Mouse (Mus musculus) macrophage (primary cell): ENCODE measurements around the gene Pakap. TPM values are rescaled to one million over a fixed set of nuclear protein-coding genes. Genes with fewer than 3 reads are reported as not detected.

Source experiments
- H3K27ac ChIP-seq: fragments of 350-480 bp; formaldehyde crosslinking; 2 replicates; pipeline ENCODE4 v1.9.0; 2021
- H3K36me3 ChIP-seq: fragments of 350-480 bp; formaldehyde crosslinking; 2 replicates; pipeline ENCODE4 v1.9.0; 2021; ENCODE audit errors: inconsistent target
- H3K4me3 ChIP-seq: fragments of 350-480 bp; formaldehyde crosslinking; 2 replicates; pipeline ENCODE4 v1.9.0; 2021; ENCODE audit errors: inconsistent target
- H3K79me2 ChIP-seq: fragments of 350-480 bp; formaldehyde crosslinking; 2 replicates; pipeline ENCODE4 v1.9.0; 2021; ENCODE audit errors: inconsistent target
- WGBS: methylation state at CpG from one replicate; pipeline ENCODE4 v1.1.7; 2026; ENCODE audit warnings: inconsistent platforms; ENCODE audit not compliant: missing documents; 5-methylcytosine and 5-hydroxymethylcytosine counted together
- polyA plus RNA-seq: library from polyadenylated mRNA; stranded (reverse); fragments of 250-400 nt; gene quantifications from 3 replicates; pipeline ENCODE4 v1.2.4, GENCODE M21; 2018; ENCODE audit warnings: inconsistent platforms

Gene Pakap
- polyA plus RNA-seq, 1 experiment from 2014 or later, result not detected

GRCm38 (mm10) chr4:57852461-57853040, 284.6 kb downstream of the Pakap start:
- H3K79me2 ChIP-seq, result no peaks in the 10 kb centered on the region
- H3K27ac ChIP-seq, result no peak overlapping the region
- 96% methylated on average over 9 of the region's 9 CpGs for WGBS
- no peak overlapping the region for H3K4me3 ChIP-seq
- no peaks in the 10 kb centered on the region for H3K36me3 ChIP-seq

DNA sequence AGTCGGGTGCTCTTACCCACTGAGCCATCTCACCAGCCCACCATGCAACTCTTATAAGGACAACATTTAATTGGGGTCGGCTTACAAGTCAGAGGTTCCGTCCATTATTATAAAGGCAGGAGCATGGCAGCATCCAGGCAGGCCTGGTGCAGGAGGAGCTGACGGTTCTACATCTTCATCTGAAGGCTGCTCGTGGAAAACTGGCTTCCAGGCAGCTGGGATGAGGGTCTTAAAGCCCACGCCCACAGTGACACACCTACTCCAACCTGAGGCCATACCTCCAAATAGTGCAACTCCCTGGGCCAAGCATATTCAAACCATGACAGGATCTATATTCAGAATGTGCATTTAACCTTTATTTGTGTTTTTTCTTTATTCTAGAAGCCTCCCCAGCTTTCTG, 286.2 kb downstream of the Pakap start:
- H3K79me2 ChIP-seq, result no peaks in the 10 kb centered on the region

GRCm38 (mm10) chr4:57855281-57855941, 287.4 kb downstream of the Pakap start:
- 82% methylated on average over 18 of the region's 18 CpGs for WGBS
- Histone ChIP-seq H3K4me3 (no peak overlapping the region), H3K27ac (no peak overlapping the region), H3K79me2 (no peaks in the 10 kb centered on the region), H3K36me3 (no peaks in the 10 kb centered on the region)

More for the DNA sequence above, 286.2 kb downstream of the Pakap start:
- WGBS, result 91% methylated on average over 6 of the region's 6 CpGs
- H3K27ac ChIP-seq, result no peak overlapping the region
- no peaks in the 10 kb centered on the region for H3K36me3 ChIP-seq
- no peak overlapping the region for H3K4me3 ChIP-seq

- WGBS, result 98% methylated on average over 10 of the region's 10 CpGs
- H3K79me2 ChIP-seq, result no peaks in the 10 kb centered on the region
- no peak overlapping the region for H3K27ac ChIP-seq
- H3K36me3 ChIP-seq, result no peaks in the 10 kb centered on the region
- H3K4me3 ChIP-seq, result no peak overlapping the region
Observed at GRCm38 (mm10) chr4:57856673-57857072, 288.7 kb downstream of the Pakap start.

DNA sequence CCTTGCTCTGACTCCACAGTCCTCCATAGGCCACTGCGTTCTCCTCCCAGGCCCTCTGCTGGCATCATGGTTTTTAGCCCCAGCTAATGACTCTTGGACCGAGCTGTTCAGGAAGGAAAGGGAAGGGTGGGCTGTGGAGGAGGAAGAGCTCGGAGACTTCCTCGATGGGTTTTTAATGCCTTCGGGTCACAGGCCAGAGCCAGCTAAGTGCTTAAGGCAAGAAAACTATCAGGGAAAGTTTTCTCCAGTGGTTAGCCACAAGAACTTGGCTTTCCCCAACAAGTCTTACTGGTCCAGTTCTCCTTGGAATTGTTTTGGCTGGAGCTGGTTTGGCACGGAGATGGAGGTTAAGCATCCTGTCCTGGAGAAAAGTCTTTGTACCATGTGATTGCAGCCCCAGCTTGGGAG, 292.2 kb downstream of the Pakap start:
- H3K79me2 ChIP-seq, result no peaks in the 10 kb centered on the region
- no peak overlapping the region for H3K27ac ChIP-seq
- no peaks in the 10 kb centered on the region for H3K36me3 ChIP-seq
- H3K4me3 ChIP-seq, result no peak overlapping the region
- 37% methylated on average over 6 of the region's 6 CpGs for WGBS

DNA sequence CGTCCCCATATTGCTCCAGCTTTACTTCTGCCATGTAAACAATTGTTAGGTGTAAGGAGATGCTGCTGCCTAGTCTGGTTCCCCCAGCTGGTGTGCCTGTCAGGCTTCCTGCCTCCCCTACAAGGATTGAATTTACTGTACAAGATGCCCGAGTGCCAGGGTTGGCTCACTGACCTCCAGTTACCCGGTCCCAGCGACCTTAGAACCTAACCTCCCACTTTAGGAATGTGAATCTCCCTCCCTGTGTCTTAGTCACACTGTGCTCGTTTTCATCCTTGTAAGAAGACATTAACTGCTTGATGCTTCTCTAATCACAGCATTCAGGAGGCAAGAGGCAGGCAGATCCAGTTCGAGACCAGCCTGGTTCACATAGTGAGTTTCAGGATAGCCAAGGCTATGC, 293.2 kb downstream of the Pakap start:
- Histone ChIP-seq H3K27ac (no peak overlapping the region), H3K79me2 (no peaks in the 10 kb centered on the region), H3K36me3 (no peaks in the 10 kb centered on the region), H3K4me3 (no peak overlapping the region)
- 65% methylated on average over 6 of the region's 6 CpGs for WGBS

DNA sequence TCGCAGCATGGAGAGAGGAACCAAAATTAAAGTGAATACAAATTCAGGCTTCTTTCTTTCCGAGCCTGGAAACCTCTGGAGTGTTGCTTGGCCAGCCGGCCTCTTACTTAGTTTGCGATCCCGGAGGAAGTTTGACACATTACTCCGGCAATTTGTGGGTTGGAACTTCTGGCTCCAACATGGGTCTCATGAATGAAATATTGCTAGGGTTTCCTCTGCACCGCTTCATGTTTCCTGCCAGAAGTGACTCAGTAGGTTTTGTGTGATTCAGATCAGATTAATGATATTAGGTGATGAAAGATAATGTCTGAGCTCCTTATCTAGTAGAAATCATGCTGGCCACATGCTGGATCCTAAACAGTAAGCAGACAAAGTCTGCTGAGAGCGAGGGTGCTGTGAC, 293.9 kb downstream of the Pakap start:
- Histone ChIP-seq H3K27ac (no peak overlapping the region), H3K79me2 (no peaks in the 10 kb centered on the region), H3K36me3 (no peaks in the 10 kb centered on the region), H3K4me3 (no peak overlapping the region)
- WGBS, result 9% methylated on average over 8 of the region's 8 CpGs

DNA sequence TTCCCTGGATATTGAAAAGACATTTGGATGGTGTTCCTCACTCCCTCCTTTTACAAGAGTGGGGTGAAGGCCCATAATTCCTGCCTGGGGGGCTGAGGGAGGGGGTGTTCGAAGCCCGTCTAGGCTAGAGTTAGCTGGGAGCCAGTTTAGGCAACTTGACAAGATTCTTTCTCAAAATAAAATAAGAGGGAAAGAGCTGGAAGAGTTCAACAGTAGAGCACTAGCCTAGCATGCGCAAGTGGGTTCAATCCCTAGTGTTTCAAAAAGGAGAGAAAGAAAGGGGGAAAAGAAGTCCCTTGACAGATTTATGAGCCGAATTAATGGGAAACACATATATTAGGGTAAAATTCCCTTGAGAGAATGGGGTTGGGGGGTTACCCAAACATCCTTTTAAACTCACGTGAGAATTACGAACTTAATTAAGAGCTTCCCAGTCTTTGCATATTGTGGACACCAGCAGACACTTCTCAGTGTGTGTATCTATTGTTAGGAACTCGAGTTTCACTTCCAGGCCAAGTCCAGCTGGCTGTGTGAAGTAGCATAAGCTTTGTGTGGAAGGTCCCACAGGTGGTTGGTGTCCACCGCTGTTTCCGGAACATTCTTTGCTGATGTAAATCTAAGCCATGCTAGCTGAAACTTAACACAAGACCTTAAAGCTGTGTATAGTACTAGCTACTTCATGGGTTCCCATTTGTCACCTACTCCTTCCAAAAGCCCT, 294.4 kb downstream of the Pakap start:
- WGBS, result 48% methylated on average over 9 of the region's 9 CpGs
- H3K79me2 ChIP-seq, result no peaks in the 10 kb centered on the region
- no peaks in the 10 kb centered on the region for H3K36me3 ChIP-seq

GRCm38 (mm10) chr4:57866088-57866487, 298.1 kb downstream of the Pakap start:
- 0% methylated on average over 2 of the region's 2 CpGs for WGBS
- Histone ChIP-seq H3K27ac (no peak overlapping the region), H3K79me2 (no peaks in the 10 kb centered on the region), H3K36me3 (no peaks in the 10 kb centered on the region), H3K4me3 (no peak overlapping the region)

More for the DNA sequence above, 294.4 kb downstream of the Pakap start:
- no peak overlapping the region for H3K4me3 ChIP-seq
- no peak overlapping the region for H3K27ac ChIP-seq

GRCm38 (mm10) chr4:57866990-57867389, 299.0 kb downstream of the Pakap start:
- Histone ChIP-seq H3K4me3 (no peak overlapping the region), H3K79me2 (no peaks in the 10 kb centered on the region), H3K36me3 (no peaks in the 10 kb centered on the region), H3K27ac (no peak overlapping the region)
- WGBS, result 70% methylated on average over 9 of the region's 9 CpGs

- no peak overlapping the region for H3K27ac ChIP-seq
- no peaks in the 10 kb centered on the region for H3K36me3 ChIP-seq
- H3K4me3 ChIP-seq, result no peak overlapping the region
- H3K79me2 ChIP-seq, result no peaks in the 10 kb centered on the region
- 8% methylated on average over 7 of the region's 10 CpGs for WGBS
Observed at GRCm38 (mm10) chr4:57867454-57867853, 299.5 kb downstream of the Pakap start.

DNA sequence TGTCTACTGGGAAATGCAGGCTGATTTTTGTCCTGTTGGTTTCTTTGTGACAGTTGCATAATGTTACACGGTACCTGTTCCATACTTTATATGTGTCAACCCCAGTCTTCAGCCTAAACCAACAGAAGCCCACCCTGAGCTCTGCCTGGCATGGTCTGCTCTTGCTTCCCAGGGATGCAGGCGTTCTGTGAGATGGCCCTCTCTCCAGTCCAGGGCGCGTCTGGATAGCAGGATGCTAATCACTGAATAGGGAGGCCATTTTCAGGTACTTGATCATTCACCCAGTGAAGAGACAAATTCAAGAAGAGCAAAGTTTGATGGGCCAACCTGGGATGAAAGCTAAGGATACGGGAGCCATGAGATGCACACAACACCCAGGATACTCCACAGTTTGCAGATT, 311.2 kb downstream of the Pakap start:
- no peak overlapping the region for H3K4me3 ChIP-seq
- H3K79me2 ChIP-seq, result no peaks in the 10 kb centered on the region
- WGBS, result 100% methylated on average over 5 of the region's 5 CpGs
- H3K27ac ChIP-seq, result no peak overlapping the region
- no peaks in the 10 kb centered on the region for H3K36me3 ChIP-seq

GRCm38 (mm10) chr4:57879804-57880357, 311.9 kb downstream of the Pakap start:
- WGBS, result 14% methylated on average over 6 of the region's 6 CpGs
- Histone ChIP-seq H3K36me3 (no peaks in the 10 kb centered on the region), H3K27ac (no peak overlapping the region), H3K4me3 (no peak overlapping the region), H3K79me2 (no peaks in the 10 kb centered on the region)

DNA sequence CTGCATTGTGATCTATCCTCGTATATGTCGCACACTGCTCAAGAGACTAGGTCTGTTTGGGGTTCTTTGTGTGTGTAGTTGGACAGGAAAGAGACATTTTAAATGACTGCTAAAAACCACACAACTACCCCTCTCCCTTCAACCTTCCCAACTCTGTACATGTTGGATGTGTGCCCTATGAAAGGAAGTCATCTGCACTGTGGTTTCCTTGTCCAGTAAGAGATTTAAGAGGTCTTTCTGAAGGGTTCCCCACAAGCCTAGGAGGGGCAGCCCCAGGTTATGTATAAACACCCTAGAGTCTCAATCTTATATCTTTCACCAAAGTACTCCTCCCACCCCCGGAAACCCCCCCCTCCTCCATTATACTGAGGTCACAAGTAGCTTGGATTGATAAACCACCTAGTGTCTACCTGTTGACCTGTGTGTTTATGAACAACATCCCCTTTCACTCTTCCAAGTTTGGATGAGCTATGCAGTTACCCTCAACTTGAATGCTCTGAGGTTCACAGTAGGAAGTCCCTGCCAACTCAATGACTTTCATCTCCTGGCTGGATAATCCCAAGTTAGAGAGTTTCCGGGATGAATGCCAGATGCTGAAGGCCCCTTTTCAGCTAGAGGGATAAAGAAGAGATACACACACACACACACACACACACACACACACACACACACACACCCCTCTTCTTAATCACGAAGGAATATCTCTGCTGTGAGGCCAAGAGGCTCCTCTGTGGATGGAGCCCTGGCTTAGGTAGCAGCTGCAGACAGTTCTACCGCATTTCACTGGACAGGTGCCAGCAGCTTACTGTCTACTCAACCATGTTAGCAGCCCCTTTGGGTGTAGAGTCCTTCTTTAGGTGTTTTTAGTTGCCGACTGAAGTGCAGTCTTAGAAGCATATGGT, 315.8 kb downstream of the Pakap start:
- H3K27ac ChIP-seq, result no peak overlapping the region
- WGBS, result 14% methylated on average over 7 of the region's 7 CpGs
- no peaks in the 10 kb centered on the region for H3K79me2 ChIP-seq
- no peaks in the 10 kb centered on the region for H3K36me3 ChIP-seq
- H3K4me3 ChIP-seq, result no peak overlapping the region
